Mouse (Mus musculus): ENCODE data around the gene Fpr3.
"Not testable (repeated sequence)": the region's sequence is repeated elsewhere in the genome, so short reads cannot be mapped to it uniquely, and the experiment has no call there.

The Fpr3 gene

GRCm38 (mm10) chr17:17887774-17888248, at the start of gene Fpr3, which contains the start of gene Fpr2:
Gene Fpr3, plus strand, starts transcription at chr17:17887852.
Gene Fpr2, plus strand, starts transcription at chr17:17887824.
- no peak for DNase-seq

GRCm38 (mm10) chr17:17837919-17838701, 49.5 kb upstream of the Fpr3 start:
- DNase-seq = peak; percentile 96 to 97

- DNase-seq = no peak
These were observed 48.4 kb upstream of the Fpr3 start for GRCm38 (mm10) chr17:17839276-17839675.

- DNase-seq = no peak
These were observed 46.9 kb upstream of the Fpr3 start for GRCm38 (mm10) chr17:17840796-17841195.

- no peak for DNase-seq
These were observed 44.0 kb upstream of the Fpr3 start for GRCm38 (mm10) chr17:17843534-17844261.

GRCm38 (mm10) chr17:17844606-17845005, 43.0 kb upstream of the Fpr3 start:
- not testable (repeated sequence) for DNase-seq

GRCm38 (mm10) chr17:17845187-17846027, 42.2 kb upstream of the Fpr3 start:
- peak in 1 of 2 experiments; percentile 40 for DNase-seq

GRCm38 (mm10) chr17:17848988-17849387, 38.7 kb upstream of the Fpr3 start:
- DNase-seq = no peak

- DNase-seq = no peak
These were observed 37.5 kb upstream of the Fpr3 start for GRCm38 (mm10) chr17:17849906-17850712.

- no peak for DNase-seq
These were observed 32.4 kb upstream of the Fpr3 start, which contains the start of gene Has1 for GRCm38 (mm10) chr17:17855064-17855838. Gene Has1, minus strand, starts transcription at chr17:17855205.

GRCm38 (mm10) chr17:17856612-17857011, 31.0 kb upstream of the Fpr3 start:
- DNase-seq = no peak

- DNase-seq = no peak
These were observed 30.2 kb upstream of the Fpr3 start for GRCm38 (mm10) chr17:17857446-17857845.

GRCm38 (mm10) chr17:17860110-17860509, 27.5 kb upstream of the Fpr3 start:
- no peak for DNase-seq

- DNase-seq = no peak
These were observed 25.3 kb upstream of the Fpr3 start for GRCm38 (mm10) chr17:17862360-17862759.

- no peak for DNase-seq
These were observed 22.5 kb upstream of the Fpr3 start for GRCm38 (mm10) chr17:17865168-17865567.

GRCm38 (mm10) chr17:17866801-17867469, 20.7 kb upstream of the Fpr3 start:
- no peak for DNase-seq

- no peak for DNase-seq
These were observed 16.6 kb upstream of the Fpr3 start for GRCm38 (mm10) chr17:17870892-17871550.

GRCm38 (mm10) chr17:17871697-17872096, 16.0 kb upstream of the Fpr3 start:
- DNase-seq = no peak

GRCm38 (mm10) chr17:17879347-17879746, 8.3 kb upstream of the Fpr3 start:
- DNase-seq = no peak

- no peak for DNase-seq
These were observed 5.0 kb upstream of the Fpr3 start for GRCm38 (mm10) chr17:17882672-17883071.

All from cerebellum, postnatal 14 days (tissue).